Mouse (Mus musculus): ENCODE data around the gene Slc4a4. TPM values are rescaled to one million over a fixed set of nuclear protein-coding genes. Genes with fewer than 3 reads are reported as not detected.
A peak's percentile ranks its signal among the peaks of the same experiment; 100 is the strongest.

Slc4a4 gene
- polyA plus RNA-seq, 1 experiment: 13.1 TPM

DNA sequence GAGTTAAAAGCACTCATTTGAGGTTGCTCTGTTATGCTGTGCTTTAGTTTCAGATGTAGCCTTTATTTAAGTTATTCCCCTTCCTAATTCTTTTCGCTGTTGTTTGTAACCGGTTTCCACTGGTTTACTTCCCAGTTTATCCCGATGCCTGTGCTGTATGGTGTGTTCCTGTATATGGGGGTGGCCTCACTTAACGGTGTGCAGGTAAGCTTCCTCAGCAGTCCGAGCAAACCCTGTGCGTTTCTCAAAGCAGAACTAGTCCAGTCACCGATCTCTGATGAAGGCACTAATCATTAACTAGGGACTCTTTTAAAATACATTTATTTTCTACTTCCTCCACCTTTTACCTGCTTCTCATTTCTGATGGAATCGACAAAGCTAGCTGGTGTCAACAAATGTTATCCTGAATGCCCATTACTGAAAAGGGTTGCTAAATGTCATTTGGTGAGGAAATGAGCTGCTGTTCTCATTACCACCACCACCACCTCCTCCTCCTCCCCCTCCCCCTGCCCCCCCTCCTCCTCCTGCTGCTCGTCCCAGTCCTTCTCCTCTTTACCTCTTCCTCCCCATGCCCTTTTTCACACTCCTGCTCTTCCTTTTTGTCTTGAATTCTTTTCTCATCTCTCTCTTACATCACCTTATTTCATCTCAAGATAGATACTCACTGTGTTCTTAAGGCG, 336.6 kb downstream of the Slc4a4 start:
- DNase-seq (ENCODE audit: low read depth, low spot score): no peak
- WGBS: 29% methylated on average over 10 of the region's 10 CpGs

GRCm38 (mm10) chr5:89223744-89224368, 337.2 kb downstream of the Slc4a4 start:
- no peak for DNase-seq (ENCODE audit: low read depth, low spot score)
- WGBS: 59% methylated on average over 9 of the region's 9 CpGs

- WGBS: 86% methylated on average over 2 of the region's 2 CpGs
- no peak for DNase-seq (ENCODE audit: low read depth, low spot score)
Observed at GRCm38 (mm10) chr5:89227948-89228347, 341.3 kb downstream of the Slc4a4 start.

DNA sequence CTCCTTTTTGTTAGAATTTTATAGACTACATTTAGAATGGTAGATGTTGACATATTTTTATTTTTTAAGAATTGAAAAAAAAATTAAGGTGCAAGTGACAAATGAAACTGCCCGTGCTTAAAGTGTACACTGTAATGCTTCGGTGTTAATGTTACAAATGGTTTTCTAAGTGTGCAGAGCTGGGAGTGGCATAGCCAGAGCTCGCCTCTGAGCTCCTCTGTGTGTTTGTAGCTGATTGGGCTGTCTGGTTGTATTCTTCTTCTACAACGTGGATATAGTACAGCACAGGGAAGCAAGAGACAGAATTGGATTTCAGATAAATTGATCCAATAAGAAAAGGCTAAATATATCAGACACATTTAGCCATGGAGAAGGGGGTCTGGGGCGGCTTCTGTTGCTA, 343.0 kb downstream of the Slc4a4 start:
- 81% methylated on average over 5 of the region's 5 CpGs for WGBS

GRCm38 (mm10) chr5:89232313-89232712, 345.7 kb downstream of the Slc4a4 start:
- 84% methylated on average over 7 of the region's 7 CpGs for WGBS
- DNase-seq (ENCODE audit: low read depth, low spot score): no peak

More for the DNA sequence above, 343.0 kb downstream of the Slc4a4 start:
- no peak for DNase-seq (ENCODE audit: low read depth, low spot score)

GRCm38 (mm10) chr5:89251806-89252205, 365.2 kb downstream of the Slc4a4 start:
- WGBS: 80% methylated on average over 5 of the region's 5 CpGs
- DNase-seq (ENCODE audit: low read depth, low spot score): no peak

DNA sequence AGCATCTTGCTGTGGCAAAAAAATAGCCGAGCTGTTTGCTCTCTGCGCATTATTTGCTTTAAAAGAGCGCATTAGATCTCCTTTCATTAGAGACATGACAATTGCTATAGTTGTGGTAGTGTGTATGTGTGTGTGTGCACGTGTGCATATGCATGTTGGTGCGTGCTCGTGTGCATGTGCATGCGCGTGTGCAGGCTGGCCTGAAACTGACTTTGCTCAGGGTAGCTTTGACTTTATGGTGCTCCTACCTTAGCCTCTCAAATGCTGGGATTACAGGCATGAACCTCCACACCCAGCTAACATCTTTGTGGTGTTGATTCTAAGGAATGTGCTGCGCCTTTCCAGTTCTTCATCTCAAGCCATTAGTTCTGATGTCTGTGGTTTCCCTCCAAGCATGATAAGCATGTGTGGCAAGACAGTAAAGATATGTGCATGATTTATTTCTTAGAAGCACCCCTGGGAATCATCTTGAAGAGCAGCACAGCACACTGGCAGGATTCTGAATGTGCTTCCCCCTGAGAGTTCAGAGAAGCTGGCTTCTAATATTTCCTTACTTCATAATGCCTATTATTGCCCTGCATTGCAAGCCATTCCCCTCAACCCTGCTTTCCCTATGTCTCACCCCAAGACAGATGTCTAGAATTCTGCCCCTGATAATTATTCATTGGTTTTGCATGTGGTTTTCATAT, 373.3 kb downstream of the Slc4a4 start:
- 91% methylated on average over 9 of the region's 9 CpGs for WGBS
- DNase-seq (ENCODE audit: low read depth, low spot score): no peak

DNA sequence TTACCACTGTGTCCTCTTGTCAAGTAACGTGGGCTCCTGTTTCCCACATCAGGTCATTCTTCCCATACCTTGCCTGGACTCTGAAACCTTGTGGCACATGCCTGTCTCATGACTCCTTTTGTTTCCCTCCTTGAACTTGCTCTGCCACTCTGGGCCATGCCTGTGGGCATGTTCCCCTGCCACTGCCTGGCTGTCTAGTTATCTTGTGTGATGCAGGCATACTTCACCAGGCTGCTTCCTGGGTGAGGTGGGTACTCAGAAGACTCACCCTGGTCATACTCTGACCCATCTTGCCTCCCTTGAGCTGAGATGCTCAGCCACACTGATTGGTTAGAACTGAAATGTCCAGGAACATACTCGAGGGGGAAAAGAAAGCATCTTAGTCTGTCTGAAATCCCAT, 390.4 kb downstream of the Slc4a4 start:
- no peak for DNase-seq (ENCODE audit: low read depth, low spot score)

GRCm38 (mm10) chr5:89277616-89278015, 391.0 kb downstream of the Slc4a4 start:
- WGBS: 26% methylated on average over 5 of the region's 5 CpGs
- DNase-seq (ENCODE audit: low read depth, low spot score): peak; percentile 40

More for the DNA sequence above, 390.4 kb downstream of the Slc4a4 start:
- 48% methylated on average over 2 of the region's 2 CpGs for WGBS

- no peak for DNase-seq (ENCODE audit: low read depth, low spot score)
Observed at GRCm38 (mm10) chr5:89278309-89278708, 391.7 kb downstream of the Slc4a4 start.

GRCm38 (mm10) chr5:89280312-89280863, 393.8 kb downstream of the Slc4a4 start:
- no peak for DNase-seq (ENCODE audit: low read depth, low spot score)
- 56% methylated on average over 3 of the region's 3 CpGs for WGBS

Other genes starting within 250 kb of the Slc4a4 start
- 11.4 and 15.7 TPM in 2 replicates for gene Grsf1, start 210.6 kb upstream of the Slc4a4 start, polyA plus RNA-seq (2012; rRNA removed)
- 4.0 and 5.7 TPM in 2 replicates for gene Mob1b, start 166.0 kb upstream of the Slc4a4 start, polyA plus RNA-seq (2012; rRNA removed)
- 4.1 and 5.1 TPM in 2 replicates for gene Dck, start 121.8 kb upstream of the Slc4a4 start, polyA plus RNA-seq (2012; rRNA removed)

All from large intestine, adult 2 months (tissue).